Mouse (Mus musculus): ENCODE measurements around the gene C530008M17Rik.
"Not testable (repeated sequence)": the region's sequence is repeated elsewhere in the genome, so short reads cannot be mapped to it uniquely, and the experiment has no call there.

The C530008M17Rik gene

GRCm38 (mm10) chr5:76904713-76905404 lies 248.5 kb downstream of the C530008M17Rik start:
- DNase-seq (ENCODE audit: low read depth, low spot score) = peak; percentile 33

DNA sequence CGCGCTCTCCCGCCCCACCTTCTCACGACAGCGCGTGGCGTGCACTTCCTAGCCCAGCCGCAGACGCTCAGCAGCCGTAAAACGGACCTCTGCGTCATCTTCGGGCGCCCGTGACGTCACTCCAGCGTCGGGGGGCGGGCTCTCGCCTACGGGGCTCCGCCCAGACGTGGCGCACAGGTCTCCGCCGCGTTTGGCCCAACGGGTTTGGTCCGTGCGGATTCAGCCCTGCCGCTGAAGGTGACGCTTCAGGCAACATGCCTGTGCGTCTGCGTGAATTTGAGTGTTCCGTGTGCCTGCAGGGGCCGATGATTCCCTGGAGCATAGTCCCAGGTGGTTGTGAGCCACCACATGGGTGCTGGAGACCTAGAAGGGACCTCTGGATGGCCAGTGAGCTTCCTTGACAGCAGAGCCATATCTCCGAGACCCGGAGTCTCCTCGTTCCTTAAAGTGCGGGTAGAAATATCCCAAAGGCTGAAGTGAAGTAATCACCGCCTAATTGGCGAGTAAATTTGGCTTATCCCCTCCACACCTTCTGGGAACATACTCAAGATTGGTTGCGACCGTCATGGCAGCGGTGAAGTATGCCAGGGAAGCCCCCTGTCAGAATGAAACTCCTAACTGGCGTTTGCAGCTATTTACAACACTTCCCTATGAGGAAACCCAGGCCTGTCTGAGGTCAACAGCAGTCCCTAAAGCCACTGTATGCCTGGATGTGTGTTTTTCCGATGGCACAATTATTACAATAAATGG lies 249.3 kb downstream of the C530008M17Rik start, which contains the start of gene Aasdh:
Aasdh (minus strand) TSS at position 110 of the 750 bp plus-strand sequence.
- DNase-seq (ENCODE audit: low read depth, low spot score) = peak; percentile 98

DNA sequence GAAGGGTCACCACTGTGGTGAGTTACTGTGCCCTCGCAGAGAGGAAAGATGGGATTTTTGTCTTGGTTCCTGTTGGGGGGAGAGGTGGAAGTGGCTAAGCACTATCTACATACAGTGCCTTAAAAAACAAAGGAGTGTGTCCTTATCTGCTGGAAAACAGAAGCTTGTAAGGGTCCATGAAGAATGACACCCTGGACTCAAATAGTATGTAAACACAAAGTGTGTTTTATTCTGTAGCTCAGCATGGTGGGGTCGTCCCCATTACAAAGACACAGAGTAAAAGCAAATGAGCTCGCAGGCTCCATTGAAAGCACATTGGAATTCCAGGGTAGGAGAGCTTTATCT lies 249.8 kb downstream of the C530008M17Rik start:
- DNase-seq (ENCODE audit: low read depth, low spot score) = no peak

- no peak for DNase-seq (ENCODE audit: low read depth, low spot score)
Observed at GRCm38 (mm10) chr5:76910807-76911206, 254.5 kb downstream of the C530008M17Rik start.

GRCm38 (mm10) chr5:76912522-76912921 lies 256.2 kb downstream of the C530008M17Rik start:
- DNase-seq (ENCODE audit: low read depth, low spot score) = not testable (repeated sequence)

DNA sequence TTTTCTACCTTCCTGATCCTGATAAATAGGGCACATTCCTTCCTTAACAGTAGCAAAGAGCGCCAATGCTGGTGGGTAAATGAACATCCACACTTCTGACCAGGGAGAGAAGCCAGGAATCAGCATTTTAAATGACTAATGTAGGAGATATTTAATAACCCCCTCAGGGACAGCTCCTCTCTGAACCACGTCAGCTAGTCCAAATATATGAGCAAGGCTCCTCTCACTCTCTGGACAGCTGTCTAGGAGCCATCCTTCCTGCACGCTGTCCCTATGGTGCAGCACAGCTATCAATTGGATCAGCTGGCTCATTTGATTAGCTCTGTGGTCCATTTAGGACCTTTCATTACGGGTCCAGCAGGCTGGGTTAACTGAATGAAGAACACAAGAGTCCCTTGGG lies 266.5 kb downstream of the C530008M17Rik start:
- DNase-seq (ENCODE audit: low read depth, low spot score) = no peak

Measured in CD4-positive, CD25-positive, alpha-beta regulatory T cell, adult 2 months (primary cell).